Mouse (Mus musculus) liver, adult 2 months (tissue): ENCODE measurements around the gene Litaf.

Experiments
- CTCF ChIP-seq: fragments of 200-500 bp; IDR thresholded peaks from 2 replicates; pipeline ENCODE4 v1.5.1; 2011; ENCODE audit warnings: low read depth, low read length, control low read depth
- POLR2A ChIP-seq: fragments of 200-500 bp; IDR thresholded peaks from 2 replicates; pipeline ENCODE4 v1.6.1; 2011; ENCODE audit warnings: low read length, control low read depth; ENCODE audit not compliant: insufficient read depth; ENCODE audit errors: extremely low read depth

DNA sequence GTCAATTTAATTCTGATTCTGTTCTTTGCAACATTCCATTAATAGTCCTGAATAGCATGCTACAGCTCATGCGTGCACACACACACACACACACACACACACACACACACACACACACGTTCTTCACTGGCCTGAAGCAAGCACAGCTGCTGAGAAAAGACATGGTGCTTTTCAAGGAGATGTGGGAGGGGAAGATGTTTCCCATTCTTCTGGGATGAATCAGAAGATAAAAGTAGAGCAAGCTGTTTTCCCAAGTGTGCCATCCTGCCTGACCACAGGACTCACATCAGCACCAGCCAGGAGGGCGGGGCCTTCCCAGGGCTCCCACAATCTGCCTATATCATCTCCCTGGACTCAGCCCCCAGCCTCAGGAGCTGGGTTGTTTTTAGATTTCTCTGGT, 41.1 kb downstream of the Litaf start:
- TF ChIP-seq POLR2A: no peak
- TF ChIP-seq CTCF: no peak
